Mouse (Mus musculus) G1E-ER4 (cell line): ENCODE measurements around the gene Frmd5. TPM values are rescaled to one million over a fixed set of nuclear protein-coding genes. Genes with fewer than 3 reads are reported as not detected.

Source experiments
- GATA1 ChIP-seq: IDR thresholded peaks from one replicate; pipeline ENCODE4 v1.8.0; 2012; ENCODE audit warnings: low read length, inconsistent platforms
- polyA plus RNA-seq: library from polyadenylated mRNA; stranded (reverse); fragments of >175 nt; gene quantifications from 2 replicates; pipeline ENCODE4 v1.2.3, GENCODE M21; 2012

The Frmd5 gene
- polyA plus RNA-seq, result 12.6 and 16.7 TPM in 2 replicates

- TF ChIP-seq GATA1, result no peak
Measured at GRCm38 (mm10) chr2:121806959-121807653, at the start of gene Frmd5. TSS of gene Frmd5 (minus strand) at chr2:121807087.

DNA sequence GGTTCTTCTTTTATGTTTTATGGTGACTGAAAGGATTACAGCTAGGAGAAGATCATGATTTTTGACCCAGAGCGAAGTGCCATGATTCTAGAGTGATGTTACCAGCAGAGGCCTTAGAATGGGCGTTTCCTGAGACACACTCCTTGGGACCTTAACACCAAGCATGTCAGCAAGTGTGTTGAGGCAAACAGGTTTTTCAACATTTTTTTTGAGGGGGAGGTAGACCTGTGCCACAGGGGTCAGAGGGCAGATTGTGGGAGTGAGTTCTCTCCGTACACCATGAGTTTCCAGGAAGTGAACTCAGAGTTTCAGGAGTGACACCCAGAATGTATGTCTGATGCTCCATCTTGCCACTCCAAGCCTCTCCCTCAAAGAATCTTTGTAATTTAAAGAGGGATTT lies 47.1 kb upstream of the Frmd5 start:
- TF ChIP-seq GATA1, result no peak

DNA sequence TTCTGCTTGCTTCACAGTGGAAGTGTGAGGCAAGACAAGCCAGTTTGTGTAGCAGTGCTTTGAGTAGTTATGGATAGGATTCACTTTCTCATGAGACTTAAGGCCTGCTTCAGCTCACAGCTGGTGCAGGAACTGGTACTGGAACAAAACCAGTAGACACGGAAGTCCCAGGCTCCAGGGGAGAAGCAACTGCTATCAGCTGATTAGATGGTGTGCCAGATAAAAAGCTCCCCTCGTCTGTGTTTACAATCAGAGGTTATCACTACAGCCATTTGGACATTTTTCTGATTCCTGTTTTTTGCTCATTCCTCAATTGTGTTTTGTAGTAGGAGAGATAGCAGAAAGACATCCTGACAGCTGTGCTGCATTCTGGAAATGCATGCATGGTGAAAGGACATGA lies 45.2 kb upstream of the Frmd5 start:
- no peak for TF ChIP-seq GATA1

GRCm38 (mm10) chr2:121846050-121846449 lies 39.2 kb upstream of the Frmd5 start:
- no peak for TF ChIP-seq GATA1

DNA sequence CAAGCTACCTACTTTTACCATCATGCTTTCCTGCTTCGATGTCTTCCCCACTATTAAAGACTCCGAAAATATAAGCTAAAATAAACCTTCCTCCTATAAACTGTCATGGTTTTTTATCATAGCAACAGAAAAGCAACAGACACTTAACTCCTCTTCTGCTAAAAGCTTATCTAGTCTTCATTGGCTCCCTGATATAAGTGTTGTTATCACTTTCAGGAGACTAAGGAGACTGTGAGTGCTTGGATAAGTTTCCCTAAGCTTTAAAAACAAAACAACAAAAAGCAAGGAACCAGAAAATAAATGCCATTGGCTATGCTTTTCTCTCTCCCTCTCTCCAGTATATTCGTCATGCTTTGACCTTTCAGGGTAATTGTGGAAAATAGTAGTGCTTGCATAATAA lies 35.4 kb upstream of the Frmd5 start:
- no peak for TF ChIP-seq GATA1

DNA sequence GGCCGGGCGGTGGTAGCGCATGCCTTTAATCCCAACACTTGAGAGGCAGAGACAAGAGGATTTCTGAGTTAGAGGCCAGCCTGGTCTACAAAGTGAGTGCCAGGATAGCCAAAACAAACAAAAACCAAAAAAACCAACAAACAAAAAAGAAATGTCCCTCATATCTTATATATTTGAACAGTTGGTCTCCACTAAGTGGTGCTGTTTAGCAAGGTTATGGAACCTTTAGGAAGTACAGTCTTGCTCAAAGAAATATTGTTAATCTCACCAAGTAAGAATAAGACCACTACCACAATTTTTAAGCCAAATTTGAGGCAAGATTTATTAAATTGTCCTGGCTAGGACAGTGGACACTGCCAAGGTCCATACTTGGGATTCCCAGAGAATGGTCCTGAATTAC lies 34.6 kb upstream of the Frmd5 start:
- no peak for TF ChIP-seq GATA1

DNA sequence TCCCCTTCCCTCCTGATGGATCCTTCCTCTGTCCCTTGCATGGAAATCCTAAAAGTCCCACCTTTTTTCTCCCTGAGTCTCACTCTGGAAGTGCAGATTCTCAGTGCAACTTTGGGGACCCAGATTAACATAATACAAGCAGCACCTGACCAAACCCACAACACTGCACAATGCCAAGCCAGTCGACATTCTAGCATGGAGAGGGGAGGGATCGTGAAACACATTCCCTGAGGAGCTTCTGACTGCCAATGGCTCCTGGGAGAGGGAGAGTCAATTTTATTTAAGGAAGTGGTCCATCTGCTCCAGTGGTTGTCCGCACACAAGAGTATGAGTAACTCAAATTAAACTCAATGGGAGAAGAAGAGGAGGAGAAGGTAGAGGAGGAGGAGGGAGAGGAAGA lies 28.0 kb upstream of the Frmd5 start:
- no peak for TF ChIP-seq GATA1

- no peak for TF ChIP-seq GATA1
Measured at GRCm38 (mm10) chr2:121832484-121832894, 25.6 kb upstream of the Frmd5 start.

DNA sequence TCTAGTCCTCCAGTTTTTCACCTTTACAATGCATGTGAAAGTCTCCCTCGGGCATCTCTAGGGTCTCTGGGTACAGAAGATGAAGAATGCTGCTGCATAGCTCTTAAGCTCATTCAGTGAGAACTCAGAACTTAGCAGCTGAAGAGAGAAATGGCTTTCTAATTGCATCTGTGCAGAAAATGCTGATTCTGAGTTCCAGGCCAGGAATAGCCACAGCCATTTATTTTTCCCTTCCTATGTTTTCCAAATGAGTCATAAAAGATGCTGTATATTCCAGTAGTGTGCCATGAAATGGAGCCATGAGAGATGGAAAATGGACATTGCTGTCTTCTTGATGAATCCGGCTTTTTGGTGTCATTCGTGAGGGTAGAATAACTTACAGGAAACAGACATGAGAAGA lies 21.5 kb upstream of the Frmd5 start:
- no peak for TF ChIP-seq GATA1

GRCm38 (mm10) chr2:121826189-121826588 lies 19.3 kb upstream of the Frmd5 start:
- TF ChIP-seq GATA1, result no peak

DNA sequence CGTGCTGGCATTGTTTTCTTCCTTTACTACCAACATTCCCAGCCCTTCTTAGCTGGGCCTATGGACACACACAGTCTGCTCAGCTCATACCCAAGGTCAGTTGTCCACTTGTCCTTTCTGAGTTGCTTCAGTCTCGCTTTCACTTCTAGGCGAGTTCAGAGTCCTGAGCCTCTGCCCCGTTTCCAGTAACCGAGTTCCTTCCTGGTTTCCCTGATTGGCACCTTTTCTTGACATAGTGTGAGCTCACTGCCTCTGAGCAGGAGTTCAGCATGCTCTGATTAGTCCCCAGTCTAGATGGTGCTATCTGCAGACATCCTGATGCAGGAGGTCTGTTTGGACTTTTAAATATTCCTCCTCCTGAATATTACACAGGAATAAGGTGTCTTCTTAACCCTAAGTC lies 17.8 kb upstream of the Frmd5 start:
- TF ChIP-seq GATA1, result no peak

- no peak for TF ChIP-seq GATA1
Measured at GRCm38 (mm10) chr2:121821787-121822186, 14.9 kb upstream of the Frmd5 start.

- no peak for TF ChIP-seq GATA1
Measured at GRCm38 (mm10) chr2:121809126-121809525, 2.2 kb upstream of the Frmd5 start.

- no peak for TF ChIP-seq GATA1
Measured at GRCm38 (mm10) chr2:121806171-121806943, 530 bp downstream of the Frmd5 start.

GRCm38 (mm10) chr2:121799051-121799450 lies 7.8 kb downstream of the Frmd5 start:
- TF ChIP-seq GATA1, result no peak

- no peak for TF ChIP-seq GATA1
Measured at GRCm38 (mm10) chr2:121795995-121796394, 10.9 kb downstream of the Frmd5 start.

DNA sequence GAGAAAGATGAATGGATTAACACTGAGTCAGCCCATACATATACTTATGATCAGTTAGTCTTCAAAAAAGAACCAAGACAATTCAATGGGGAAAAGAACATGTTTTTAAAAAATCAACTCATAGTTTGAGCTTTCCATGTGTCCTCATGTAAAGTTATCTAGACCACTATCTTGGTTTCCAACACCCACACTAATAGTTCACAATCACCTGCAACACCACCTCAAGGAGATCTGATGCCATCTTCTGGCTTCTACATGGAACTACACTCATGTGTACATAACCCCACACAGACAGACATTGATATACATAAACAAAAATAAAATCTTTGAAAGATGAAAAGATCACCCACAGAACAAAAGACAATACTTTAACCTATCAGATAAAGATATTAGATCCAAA lies 17.1 kb downstream of the Frmd5 start:
- TF ChIP-seq GATA1, result no peak
